Mouse (Mus musculus) forebrain, embryonic 10.5 days (tissue): ENCODE measurements around the gene Psmg3. TPM values are rescaled to one million over a fixed set of nuclear protein-coding genes. Genes with fewer than 3 reads are reported as not detected.
A peak's percentile ranks its signal among the peaks of the same experiment; 100 is the strongest.

Source experiments
- DNase-seq: peaks from one replicate; pipeline ENCODE4 v3.0.0-alpha.2; 2017; ENCODE audit warnings: low spot score; ENCODE audit errors: extremely low spot score
- H3K27ac ChIP-seq: fragments of 300-500 bp; sonication (generic); 2 replicates; pipeline ENCODE4 v1.5.1; 2016; ENCODE audit warnings: mild to moderate bottlenecking
- H3K27me3 ChIP-seq: fragments of 300-500 bp; sonication (generic); 2 replicates; pipeline ENCODE4 v1.6.1; 2016; ENCODE audit warnings: mild to moderate bottlenecking; ENCODE audit not compliant: poor library complexity, severe bottlenecking
- H3K36me3 ChIP-seq: fragments of 300-500 bp; sonication (generic); replicated peaks from 2 replicates; pipeline ENCODE4 v1.6.1; 2016; ENCODE audit warnings: mild to moderate bottlenecking, moderate library complexity
- H3K4me1 ChIP-seq: fragments of 300-500 bp; sonication (generic); 2 replicates; pipeline ENCODE4 v1.6.1; 2016
- H3K4me3 ChIP-seq: fragments of 300-500 bp; sonication (generic); 2 replicates; pipeline ENCODE4 v1.5.1; 2016; ENCODE audit warnings: mild to moderate bottlenecking, moderate library complexity
- H3K9me3 ChIP-seq: fragments of 300-500 bp; sonication (generic); 2 replicates; pipeline ENCODE4 v1.6.1; 2016; ENCODE audit warnings: mild to moderate bottlenecking, moderate library complexity
- WGBS: fragments of 180-500 bp; shearing (Covaris S2); methylation state at CpG from one replicate; pipeline ENCODE4 v1.1.7; 2016; 5-methylcytosine and 5-hydroxymethylcytosine counted together
- polyA plus RNA-seq: library from polyadenylated mRNA; unstranded; fragments of >200 nt; fragmentation: Nextera tagmentation; extraction: Ambion mirVana; gene quantifications from 2 replicates; pipeline ENCODE4 v1.2.1, GENCODE M21; 2016

The Psmg3 gene
- polyA plus RNA-seq, 1 experiment from 2014 or later = 103 TPM

DNA sequence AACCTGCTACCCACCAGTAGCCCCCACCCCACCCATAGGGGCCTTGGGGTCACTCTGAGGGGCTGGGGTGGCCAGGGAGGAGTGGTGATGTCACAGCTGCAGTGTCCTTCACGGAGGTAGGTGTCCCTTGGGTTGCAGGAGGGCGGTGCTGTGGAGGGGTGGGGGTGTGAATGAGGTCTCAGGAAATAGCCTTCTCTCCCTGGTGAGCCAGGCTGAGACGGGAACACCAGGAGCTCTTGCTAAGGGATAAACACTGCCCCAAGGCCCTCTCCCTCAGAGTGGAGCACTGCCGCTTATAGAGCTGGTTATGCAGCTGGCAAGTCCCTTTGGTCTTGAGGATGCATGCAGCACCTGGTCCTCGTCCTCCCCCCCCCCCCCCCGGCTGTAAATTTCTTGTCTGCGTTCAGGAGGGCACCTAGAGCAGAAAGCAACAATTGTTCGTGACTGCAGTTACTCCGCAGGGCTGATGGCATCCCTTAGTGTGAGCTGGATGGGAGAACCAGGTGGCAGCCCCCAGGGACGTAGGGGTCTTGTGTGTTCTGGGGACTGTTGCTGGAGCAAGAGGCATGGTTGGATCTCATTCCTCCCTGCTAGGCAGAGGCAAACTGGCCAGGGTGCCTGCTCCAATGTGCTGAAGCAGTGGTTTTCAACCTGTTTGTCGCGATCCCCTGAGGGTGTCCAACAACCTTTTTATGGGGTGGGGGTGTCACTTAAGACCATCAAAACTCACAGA, 28.4 kb downstream of the Psmg3 start:
- H3K4me1 ChIP-seq = peaks cover 73% of the 10 kb centered on the region
- 58% methylated on average over 12 of the region's 12 CpGs for WGBS
- no peaks in the 10 kb centered on the region for H3K9me3 ChIP-seq
- DNase-seq = no peak
- H3K27me3 ChIP-seq = no peaks in the 10 kb centered on the region
- peak overlapping the region; percentile 85 for H3K27ac ChIP-seq
- H3K4me3 ChIP-seq = peak overlapping the region; percentile 38
- H3K36me3 ChIP-seq = peaks cover 28% of the 10 kb centered on the region

- 36% methylated on average over 11 of the region's 11 CpGs for WGBS
- H3K4me1 ChIP-seq = peaks cover 71% of the 10 kb centered on the region
- H3K9me3 ChIP-seq = no peaks in the 10 kb centered on the region
- H3K27me3 ChIP-seq = no peaks in the 10 kb centered on the region
- H3K27ac ChIP-seq = peak overlapping the region; percentile 85
- peak overlapping the region; percentile 38 for H3K4me3 ChIP-seq
- peaks cover 28% of the 10 kb centered on the region for H3K36me3 ChIP-seq
- DNase-seq = peak; percentile 79
These were observed 29.1 kb downstream of the Psmg3 start for GRCm38 (mm10) chr5:139797473-139798167.

- H3K4me3 ChIP-seq = peak overlapping the region; percentile 38; the same call in 1 of the 2 replicates
- 47% methylated on average over 13 of the region's 13 CpGs for WGBS
- H3K27me3 ChIP-seq = no peaks in the 10 kb centered on the region
- H3K4me1 ChIP-seq = peaks cover 76% of the 10 kb centered on the region
- H3K9me3 ChIP-seq = no peaks in the 10 kb centered on the region
- peak overlapping the region; percentile 85 for H3K27ac ChIP-seq
- peaks cover 25% of the 10 kb centered on the region for H3K36me3 ChIP-seq
- DNase-seq = peak; percentile 44
These were observed 29.8 kb downstream of the Psmg3 start for GRCm38 (mm10) chr5:139796900-139797299.

DNA sequence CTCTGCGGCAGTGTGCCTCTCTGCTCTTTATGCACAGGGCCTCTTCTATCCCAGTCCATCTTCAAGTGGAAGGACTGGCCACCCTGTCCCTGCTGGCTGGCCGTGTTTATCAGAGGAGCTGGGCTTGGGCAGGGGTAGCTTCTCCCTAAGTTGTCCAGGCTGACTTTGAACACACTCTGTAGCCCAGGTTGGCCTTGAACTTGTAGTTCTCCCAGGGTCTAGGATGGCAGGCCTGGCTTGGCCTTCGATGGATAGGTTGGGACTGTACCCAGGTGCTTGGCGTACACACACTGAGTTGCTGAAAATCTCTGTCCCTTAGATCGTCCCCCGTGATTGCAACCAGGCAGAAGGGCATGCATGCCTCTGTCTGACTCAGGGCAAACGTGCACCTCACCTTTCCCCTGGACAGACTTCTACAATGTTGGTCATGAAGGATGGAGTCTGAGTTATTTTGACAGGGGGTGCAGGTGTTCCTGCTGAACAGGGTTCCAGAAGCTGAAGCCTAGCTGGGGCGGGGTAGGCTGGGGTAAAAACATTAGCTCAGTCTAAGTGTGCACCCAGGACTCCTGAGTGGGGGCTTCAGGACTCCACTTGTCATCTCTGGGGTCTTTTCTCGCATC, 30.6 kb downstream of the Psmg3 start:
- Histone ChIP-seq H3K4me3 (no peak overlapping the region), H3K27ac (peak overlapping the region; percentile 85), H3K36me3 (peaks cover 19% of the 10 kb centered on the region), H3K9me3 (no peaks in the 10 kb centered on the region), H3K27me3 (no peaks in the 10 kb centered on the region), H3K4me1 (peaks cover 84% of the 10 kb centered on the region)
- 89% methylated on average over 9 of the region's 9 CpGs for WGBS
- DNase-seq = no peak

GRCm38 (mm10) chr5:139794938-139795337, 31.7 kb downstream of the Psmg3 start:
- no peak for DNase-seq
- H3K4me1 ChIP-seq = peaks cover 85% of the 10 kb centered on the region
- no peak overlapping the region for H3K4me3 ChIP-seq
- H3K9me3 ChIP-seq = no peaks in the 10 kb centered on the region
- peaks cover 8% of the 10 kb centered on the region for H3K36me3 ChIP-seq
- H3K27ac ChIP-seq = peak overlapping the region; percentile 17; the same call in 1 of the 2 replicates
- WGBS = 77% methylated on average over 10 of the region's 10 CpGs
- H3K27me3 ChIP-seq = no peaks in the 10 kb centered on the region

GRCm38 (mm10) chr5:139794137-139794536, 32.5 kb downstream of the Psmg3 start:
- peaks cover 83% of the 10 kb centered on the region for H3K4me1 ChIP-seq
- WGBS = 88% methylated on average over 5 of the region's 5 CpGs

GRCm38 (mm10) chr5:139793338-139794089, 33.2 kb downstream of the Psmg3 start:
- Histone ChIP-seq H3K4me3 (peak overlapping the region; percentile 98; the same call in 1 of the 2 replicates), H3K27me3 (no peaks in the 10 kb centered on the region), H3K4me1 (peaks cover 77% of the 10 kb centered on the region), H3K27ac (no peak overlapping the region), H3K9me3 (no peaks in the 10 kb centered on the region), H3K36me3 (no peaks in the 10 kb centered on the region)
- WGBS = 87% methylated on average over 11 of the region's 11 CpGs
- DNase-seq = no peak

More at GRCm38 (mm10) chr5:139794137-139794536, 32.5 kb downstream of the Psmg3 start:
- DNase-seq = no peak
- H3K9me3 ChIP-seq = no peaks in the 10 kb centered on the region
- no peak overlapping the region for H3K4me3 ChIP-seq
- H3K27ac ChIP-seq = no peak overlapping the region
- no peaks in the 10 kb centered on the region for H3K27me3 ChIP-seq
- H3K36me3 ChIP-seq = no peaks in the 10 kb centered on the region; the same call in 1 of the 2 replicates

GRCm38 (mm10) chr5:139792966-139793337, 33.7 kb downstream of the Psmg3 start:
- H3K9me3 ChIP-seq = no peaks in the 10 kb centered on the region
- peak overlapping the region; percentile 98; the same call in 1 of the 2 replicates for H3K4me3 ChIP-seq
- H3K36me3 ChIP-seq = no peaks in the 10 kb centered on the region
- DNase-seq = no peak
- H3K27ac ChIP-seq = no peak overlapping the region
- H3K27me3 ChIP-seq = no peaks in the 10 kb centered on the region
- H3K4me1 ChIP-seq = peaks cover 71% of the 10 kb centered on the region
- WGBS = 73% methylated on average over 3 of the region's 3 CpGs

- H3K9me3 ChIP-seq = no peaks in the 10 kb centered on the region
- no peaks in the 10 kb centered on the region for H3K27me3 ChIP-seq
- no peak for DNase-seq
- no peaks in the 10 kb centered on the region for H3K36me3 ChIP-seq
- peak overlapping the region; percentile 98 for H3K4me3 ChIP-seq
- WGBS = 24% methylated on average over 11 of the region's 11 CpGs
- H3K27ac ChIP-seq = peak overlapping the region; percentile 85; the same call in 1 of the 2 replicates
- H3K4me1 ChIP-seq = peaks cover 64% of the 10 kb centered on the region
These were observed 34.4 kb downstream of the Psmg3 start for GRCm38 (mm10) chr5:139792159-139792775.

DNA sequence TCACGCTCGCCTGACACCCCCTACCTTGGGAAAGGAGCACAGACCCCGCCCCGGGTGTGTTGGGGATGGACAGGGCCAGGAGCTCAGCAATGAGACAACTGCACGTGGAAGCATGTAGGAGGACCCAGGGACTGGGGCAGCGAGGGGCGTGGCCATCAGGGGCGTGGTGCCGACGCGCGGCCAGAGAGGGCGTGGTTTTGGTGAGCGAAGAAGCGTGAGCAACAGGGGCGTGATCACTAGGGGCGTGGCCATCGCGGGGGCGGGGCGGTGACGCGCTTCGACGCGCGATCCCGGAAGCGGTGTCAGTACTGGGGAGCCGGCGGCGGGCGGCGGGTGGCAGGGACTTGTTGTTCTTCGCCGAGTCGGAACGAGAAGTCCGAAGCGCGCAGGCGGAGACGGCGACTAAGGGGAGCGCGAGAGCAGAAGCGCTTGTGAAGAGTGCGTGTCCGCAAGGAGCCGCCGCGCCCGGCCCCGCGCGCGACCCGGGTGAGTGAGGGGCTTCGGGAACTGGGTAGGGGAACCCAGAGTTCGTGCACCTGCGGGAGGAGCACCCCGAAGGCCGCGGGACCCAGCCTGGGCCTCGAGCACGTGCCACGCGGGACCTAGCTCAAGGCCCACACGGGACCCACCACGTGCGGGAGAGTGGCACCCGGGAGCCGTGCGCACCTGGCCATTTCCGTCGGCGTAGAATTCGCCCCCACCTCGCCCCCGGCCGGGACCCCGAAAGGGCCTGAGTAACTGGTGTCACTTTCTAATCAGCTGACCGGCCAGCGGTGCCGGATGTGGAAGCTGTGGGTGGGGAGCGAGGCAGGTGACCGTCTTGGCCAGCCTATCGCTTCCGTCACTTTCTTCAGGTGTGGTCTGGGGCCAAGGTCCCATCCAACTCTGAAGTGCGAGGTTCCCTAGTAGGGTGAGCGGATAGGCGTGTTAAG, 35.2 kb downstream of the Psmg3 start, which contains the start of gene Mafk:
Gene Mafk (plus strand): TSS at position 287 of the 932 bp plus-strand sequence.
- Histone ChIP-seq H3K27ac (peak within 1 kb of the TSS; percentile 85), H3K27me3 (no peaks in the 10 kb centered on the region), H3K36me3 (no peaks in the 10 kb centered on the region), H3K9me3 (no peaks in the 10 kb centered on the region), H3K4me1 (peaks cover 56% of the 10 kb centered on the region), H3K4me3 (peak within 1 kb of the TSS; percentile 98)
- under 1% methylated on average over 92 of the region's 92 CpGs for WGBS
- DNase-seq = peak; percentile 96

GRCm38 (mm10) chr5:139789466-139789865, 37.2 kb downstream of the Psmg3 start:
- Histone ChIP-seq H3K27me3 (no peaks in the 10 kb centered on the region), H3K9me3 (no peaks in the 10 kb centered on the region), H3K4me3 (no peak overlapping the region), H3K4me1 (peaks cover 36% of the 10 kb centered on the region), H3K27ac (no peak overlapping the region), H3K36me3 (no peaks in the 10 kb centered on the region)
- WGBS = 58% methylated on average over 4 of the region's 4 CpGs
- no peak for DNase-seq
